Mouse (Mus musculus) heart, embryonic 11.5 days (tissue): ENCODE data around the gene Ccdc122. TPM values are rescaled to one million over a fixed set of nuclear protein-coding genes. Genes with fewer than 3 reads are reported as not detected.

Source experiments
- ATAC-seq: fragments of 200-750 bp; cut with Nextera tagmentation; replicated peaks from 2 replicates; pipeline ENCODE4 v1.8.0; 2017; ENCODE audit warnings: moderate library complexity; ENCODE audit not compliant: insufficient number of reproducible peaks, low FRiP score, low TSS enrichment
- H3K27ac ChIP-seq: fragments of 300-500 bp; sonication (generic); 2 replicates; pipeline ENCODE4 v1.5.1; 2014; ENCODE audit warnings: mild to moderate bottlenecking, low read depth, low read length
- H3K27me3 ChIP-seq: fragments of 300-500 bp; sonication (generic); 2 replicates; pipeline ENCODE4 v1.6.1; 2014; ENCODE audit warnings: mild to moderate bottlenecking, low read length, mixed read lengths; ENCODE audit not compliant: control insufficient read depth, insufficient read depth
- H3K36me3 ChIP-seq: fragments of 300-500 bp; sonication (generic); 2 replicates; pipeline ENCODE4 v1.6.1; 2014; ENCODE audit warnings: mild to moderate bottlenecking, low read length, moderate library complexity, mixed read lengths; ENCODE audit not compliant: control insufficient read depth, insufficient read depth
- H3K4me1 ChIP-seq: fragments of 300-500 bp; sonication (generic); 2 replicates; pipeline ENCODE4 v1.6.1; 2014; ENCODE audit warnings: low read length; ENCODE audit not compliant: control insufficient read depth, insufficient read depth
- H3K4me2 ChIP-seq: fragments of 300-500 bp; sonication (generic); 2 replicates; pipeline ENCODE4 v1.6.1; 2014; ENCODE audit warnings: mild to moderate bottlenecking, moderate library complexity
- H3K4me3 ChIP-seq: fragments of 300-500 bp; sonication (generic); 2 replicates; pipeline ENCODE4 v1.5.1; 2014; ENCODE audit warnings: low read depth, low read length
- H3K9ac ChIP-seq: fragments of 300-500 bp; sonication (generic); 2 replicates; pipeline ENCODE4 v1.6.1; 2014; ENCODE audit warnings: mild to moderate bottlenecking, low read depth, low read length, moderate library complexity
- H3K9me3 ChIP-seq: fragments of 300-500 bp; sonication (generic); replicated peaks from 2 replicates; pipeline ENCODE4 v1.6.1; 2016; ENCODE audit warnings: low read length; ENCODE audit not compliant: control insufficient read depth
- WGBS: fragments of 180-500 bp; shearing (Covaris S2); extraction: QIAGEN DNeasy Blood & Tissue Kit; methylation state at CpG from one replicate; pipeline ENCODE4 v1.1.7; 2014; ENCODE audit not compliant: insufficient replicate concordance; 5-methylcytosine and 5-hydroxymethylcytosine counted together
- polyA plus RNA-seq: library from polyadenylated mRNA; unstranded; fragments of >200 nt; fragmentation: Nextera tagmentation; extraction: Ambion mirVana; gene quantifications from 2 replicates; pipeline ENCODE4 v1.2.1, GENCODE M21; 2014

The Ccdc122 gene
- polyA plus RNA-seq, 1 experiment from 2014 or later = 2.2 TPM

- Histone ChIP-seq H3K36me3 (no peaks in the 10 kb centered on the region), H3K4me2 (no peak overlapping the region), H3K27ac (no peak overlapping the region), H3K9me3 (no peaks in the 10 kb centered on the region), H3K4me3 (no peak overlapping the region), H3K9ac (no peak overlapping the region), H3K27me3 (no peaks in the 10 kb centered on the region; the same call in 1 of the 2 replicates), H3K4me1 (peaks cover 7% of the 10 kb centered on the region)
- ATAC-seq = 0 out of 2 replicates have a peak, but pooled peaks have one; percentile 49
- 34% methylated on average over 17 of the region's 17 CpGs for WGBS
Observed at GRCm38 (mm10) chr14:77141324-77142282, 105.0 kb downstream of the Ccdc122 start.

GRCm38 (mm10) chr14:77145103-77145502, 108.5 kb downstream of the Ccdc122 start:
- Histone ChIP-seq H3K27me3 (no peaks in the 10 kb centered on the region), H3K4me1 (peaks cover 7% of the 10 kb centered on the region), H3K4me2 (no peak overlapping the region), H3K9ac (no peak overlapping the region), H3K27ac (0 out of 2 replicates have a peak overlapping the region, but pooled peaks have one; percentile 6), H3K4me3 (no peak overlapping the region), H3K36me3 (no peaks in the 10 kb centered on the region), H3K9me3 (no peaks in the 10 kb centered on the region)
- WGBS = 39% methylated on average over 4 of the region's 4 CpGs
- no peak for ATAC-seq

- H3K9me3 ChIP-seq = no peaks in the 10 kb centered on the region
- H3K27me3 ChIP-seq = no peaks in the 10 kb centered on the region
- no peak for ATAC-seq
- H3K4me1 ChIP-seq = peaks cover 7% of the 10 kb centered on the region
- H3K36me3 ChIP-seq = no peaks in the 10 kb centered on the region
- no peak overlapping the region for H3K27ac ChIP-seq
- no peak overlapping the region for H3K4me3 ChIP-seq
- 89% methylated on average over 1 of the region's 1 CpGs for WGBS
- H3K4me2 ChIP-seq = no peak overlapping the region
- H3K9ac ChIP-seq = no peak overlapping the region
Observed at GRCm38 (mm10) chr14:77147635-77148034, 111.1 kb downstream of the Ccdc122 start.

- Histone ChIP-seq H3K4me2 (no peak overlapping the region), H3K27me3 (peaks cover 5% of the 10 kb centered on the region; the same call in 1 of the 2 replicates), H3K4me3 (no peak overlapping the region), H3K9ac (no peak overlapping the region), H3K9me3 (no peaks in the 10 kb centered on the region), H3K27ac (no peak overlapping the region), H3K36me3 (no peaks in the 10 kb centered on the region), H3K4me1 (no peaks in the 10 kb centered on the region)
- 76% methylated on average over 6 of the region's 6 CpGs for WGBS
- ATAC-seq = no peak
Observed at GRCm38 (mm10) chr14:77150556-77150955, 114.0 kb downstream of the Ccdc122 start.

GRCm38 (mm10) chr14:77151431-77151830, 114.9 kb downstream of the Ccdc122 start:
- Histone ChIP-seq H3K4me3 (no peak overlapping the region), H3K4me2 (no peak overlapping the region), H3K4me1 (no peaks in the 10 kb centered on the region), H3K36me3 (no peaks in the 10 kb centered on the region), H3K9me3 (no peaks in the 10 kb centered on the region), H3K27ac (no peak overlapping the region), H3K9ac (no peak overlapping the region), H3K27me3 (peaks cover 5% of the 10 kb centered on the region; the same call in 1 of the 2 replicates)
- no peak for ATAC-seq
- 80% methylated on average over 7 of the region's 7 CpGs for WGBS

- ATAC-seq = peak; percentile 74
- WGBS = under 1% methylated on average over 73 of the region's 73 CpGs
- peak within 1 kb of the TSS; percentile 77 for H3K4me3 ChIP-seq
- no peak within 1 kb of the TSS for H3K27ac ChIP-seq
- peak within 1 kb of the TSS; percentile 68 for H3K9ac ChIP-seq
- H3K4me2 ChIP-seq = peak within 1 kb of the TSS; percentile 100
- H3K4me1 ChIP-seq = no peaks in the 10 kb centered on the region
- H3K36me3 ChIP-seq = no peaks in the 10 kb centered on the region
- H3K27me3 ChIP-seq = peaks cover 5% of the 10 kb centered on the region; the same call in 1 of the 2 replicates
- H3K9me3 ChIP-seq = no peaks in the 10 kb centered on the region
Observed at GRCm38 (mm10) chr14:77156222-77156910, 119.8 kb downstream of the Ccdc122 start, which contains the start of gene Enox1. TSS of gene Enox1 (plus strand) at chr14:77156763.

- H3K36me3 ChIP-seq = no peaks in the 10 kb centered on the region
- H3K9me3 ChIP-seq = no peaks in the 10 kb centered on the region
- ATAC-seq = peak; percentile 50
- H3K4me3 ChIP-seq = peak overlapping the region; percentile 77
- H3K4me1 ChIP-seq = no peaks in the 10 kb centered on the region
- peaks cover 5% of the 10 kb centered on the region; the same call in 1 of the 2 replicates for H3K27me3 ChIP-seq
- WGBS = under 1% methylated on average over 44 of the region's 64 CpGs
- no peak overlapping the region for H3K27ac ChIP-seq
- H3K9ac ChIP-seq = peak overlapping the region; percentile 68
- H3K4me2 ChIP-seq = peak overlapping the region; percentile 100
Observed at GRCm38 (mm10) chr14:77156911-77157504, 120.4 kb downstream of the Ccdc122 start.

- Histone ChIP-seq H3K9me3 (no peaks in the 10 kb centered on the region), H3K9ac (0 out of 2 replicates have a peak overlapping the region, but pooled peaks have one; percentile 6), H3K4me1 (no peaks in the 10 kb centered on the region), H3K4me2 (peak overlapping the region; percentile 100), H3K36me3 (no peaks in the 10 kb centered on the region), H3K27me3 (peaks cover 5% of the 10 kb centered on the region; the same call in 1 of the 2 replicates), H3K27ac (no peak overlapping the region), H3K4me3 (peak overlapping the region; percentile 77)
- ATAC-seq = peak; percentile 70
- 1% methylated on average over 31 of the region's 31 CpGs for WGBS
Observed at GRCm38 (mm10) chr14:77157505-77157911, 120.9 kb downstream of the Ccdc122 start.
